Mouse (Mus musculus): Measurements from ENCODE around the gene Bcl6. TPM values are rescaled to one million over a fixed set of nuclear protein-coding genes. Genes with fewer than 3 reads are reported as not detected.

Gene Bcl6
- polyA plus RNA-seq, 1 experiment from 2014 or later: 0.49 TPM

DNA sequence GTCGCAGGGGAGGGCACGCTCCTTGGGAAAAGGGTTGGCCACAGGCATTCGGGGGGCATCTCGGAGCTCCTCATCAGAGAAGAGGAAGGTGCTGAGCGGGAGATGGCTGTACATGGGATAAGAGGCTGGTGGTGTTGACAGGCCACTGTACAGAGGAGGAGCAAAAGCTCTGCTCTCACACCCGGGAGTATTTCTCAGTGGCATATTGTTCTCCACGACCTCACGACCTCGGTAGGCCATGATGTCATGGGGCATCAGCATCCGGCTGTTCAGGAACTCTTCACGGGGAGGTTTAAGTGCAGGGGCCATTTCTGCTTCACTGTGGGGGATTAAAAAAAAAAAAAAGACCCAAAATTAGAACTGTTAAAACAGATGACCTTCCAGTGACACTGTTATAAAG lies 15.8 kb downstream of the Bcl6 start:
- ATAC-seq (replicated peaks; ENCODE audit: low FRiP score, low TSS enrichment, low read depth) (0 out of 2 replicates have a peak, but pooled peaks have one; percentile 18), DNase-seq (ENCODE audit: low spot score) (no peak)
- no peak overlapping the region for H3K27ac ChIP-seq (ENCODE audit: low read depth)
- no peak overlapping the region for H3K4me3 ChIP-seq (ENCODE audit: low read depth, low read length)
- no peaks in the 10 kb centered on the region for H3K27me3 ChIP-seq (replicated peaks; ENCODE audit: control insufficient read depth, insufficient read depth, low read length)
- H3K9me3 ChIP-seq (ENCODE audit: control insufficient read depth, low read length): no peaks in the 10 kb centered on the region
- H3K4me2 ChIP-seq (ENCODE audit: low read length): no peak overlapping the region
- 78% methylated on average over 11 of the region's 11 CpGs for WGBS
- H3K36me3 ChIP-seq (ENCODE audit: control insufficient read depth, insufficient read depth, low read length): 0 out of 2 replicates have a peak, but pooled peaks cover 3% of the 10 kb centered on the region
- H3K9ac ChIP-seq (ENCODE audit: low read length): no peak overlapping the region
- H3K4me1 ChIP-seq (replicated peaks; ENCODE audit: control insufficient read depth, insufficient read depth, low read length): no peaks in the 10 kb centered on the region

DNA sequence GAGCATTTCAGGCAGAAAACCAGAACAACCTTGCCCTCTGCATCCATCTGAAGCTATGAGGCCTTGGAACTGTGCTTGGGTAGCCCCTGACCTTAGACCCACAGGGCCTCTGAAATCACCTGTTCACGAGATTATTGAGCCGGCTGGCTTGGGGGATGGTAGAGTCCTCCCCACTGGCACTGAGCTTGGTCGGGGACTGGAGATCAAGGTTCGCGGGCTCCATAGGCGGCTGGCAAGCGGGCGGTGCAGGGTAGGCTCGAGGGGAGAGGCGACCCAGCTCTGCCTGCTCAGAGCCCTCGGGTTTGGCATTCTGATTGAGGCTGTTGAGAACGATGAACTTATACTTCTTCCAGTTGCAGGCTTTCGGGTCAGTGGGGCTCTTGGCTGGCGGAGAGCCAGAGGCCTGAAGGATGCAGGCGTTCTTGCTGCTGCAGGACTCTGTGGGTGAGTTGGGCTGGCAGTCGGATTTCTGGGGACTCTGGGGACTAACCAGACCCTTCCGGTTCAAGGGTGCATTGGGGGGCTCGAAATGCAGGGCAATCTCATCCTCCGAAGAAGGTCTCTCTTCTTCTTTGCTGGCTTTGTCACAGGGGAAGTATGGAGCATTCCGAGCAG lies 16.4 kb downstream of the Bcl6 start:
- DNase-seq (ENCODE audit: low spot score) (no peak), ATAC-seq (replicated peaks; ENCODE audit: low FRiP score, low TSS enrichment, low read depth) (0 out of 2 replicates have a peak, but pooled peaks have one; percentile 13)
- Histone ChIP-seq H3K9me3 (ENCODE audit: control insufficient read depth, low read length) (no peaks in the 10 kb centered on the region), H3K27me3 (replicated peaks; ENCODE audit: control insufficient read depth, insufficient read depth, low read length) (no peaks in the 10 kb centered on the region), H3K36me3 (ENCODE audit: control insufficient read depth, insufficient read depth, low read length) (0 out of 2 replicates have a peak, but pooled peaks cover 3% of the 10 kb centered on the region), H3K27ac (ENCODE audit: low read depth) (no peak overlapping the region), H3K9ac (ENCODE audit: low read length) (no peak overlapping the region), H3K4me2 (ENCODE audit: low read length) (no peak overlapping the region), H3K4me3 (ENCODE audit: low read depth, low read length) (no peak overlapping the region), H3K4me1 (replicated peaks; ENCODE audit: control insufficient read depth, insufficient read depth, low read length) (no peaks in the 10 kb centered on the region)
- WGBS: 70% methylated on average over 20 of the region's 20 CpGs

DNA sequence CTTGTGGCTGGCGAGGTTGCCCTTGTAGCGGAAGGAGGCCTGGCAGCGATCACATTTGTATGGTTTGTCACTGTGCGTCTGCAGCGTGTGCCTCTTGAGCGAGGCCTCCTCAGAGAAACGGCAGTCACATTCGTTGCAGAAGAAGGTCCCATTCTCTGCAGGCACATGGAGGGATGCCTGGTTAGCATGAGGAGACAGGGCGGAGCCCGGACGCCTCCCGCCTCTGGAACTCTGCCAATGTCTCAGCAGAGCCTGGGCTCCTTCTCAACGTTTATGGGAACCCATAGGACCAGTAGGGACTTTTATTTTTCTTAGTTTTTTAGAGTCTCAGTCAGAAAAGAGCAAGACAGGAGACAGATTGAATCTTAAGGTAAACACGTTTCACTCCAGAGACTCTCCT lies 18.7 kb downstream of the Bcl6 start:
- 62% methylated on average over 14 of the region's 14 CpGs for WGBS
- Histone ChIP-seq H3K27me3 (replicated peaks; ENCODE audit: control insufficient read depth, insufficient read depth, low read length) (no peaks in the 10 kb centered on the region), H3K4me1 (replicated peaks; ENCODE audit: control insufficient read depth, insufficient read depth, low read length) (no peaks in the 10 kb centered on the region), H3K9me3 (ENCODE audit: control insufficient read depth, low read length) (no peaks in the 10 kb centered on the region), H3K36me3 (ENCODE audit: control insufficient read depth, insufficient read depth, low read length) (0 out of 2 replicates have a peak, but pooled peaks cover 3% of the 10 kb centered on the region), H3K4me3 (ENCODE audit: low read depth, low read length) (no peak overlapping the region), H3K4me2 (ENCODE audit: low read length) (no peak overlapping the region), H3K27ac (ENCODE audit: low read depth) (no peak overlapping the region), H3K9ac (ENCODE audit: low read length) (no peak overlapping the region)
- ATAC-seq (replicated peaks; ENCODE audit: low FRiP score, low TSS enrichment, low read depth) (no peak), DNase-seq (ENCODE audit: low spot score) (no peak)

- DNase-seq (ENCODE audit: low spot score) (no peak), ATAC-seq (replicated peaks; ENCODE audit: low FRiP score, low TSS enrichment, low read depth) (no peak)
- H3K4me2 ChIP-seq (ENCODE audit: low read length): no peak overlapping the region
- no peak overlapping the region for H3K4me3 ChIP-seq (ENCODE audit: low read depth, low read length)
- no peaks in the 10 kb centered on the region for H3K9me3 ChIP-seq (ENCODE audit: control insufficient read depth, low read length)
- H3K36me3 ChIP-seq (ENCODE audit: control insufficient read depth, insufficient read depth, low read length): 0 out of 2 replicates have a peak, but pooled peaks cover under 1% of the 10 kb centered on the region
- WGBS: 80% methylated on average over 4 of the region's 4 CpGs
- H3K4me1 ChIP-seq (replicated peaks; ENCODE audit: control insufficient read depth, insufficient read depth, low read length): no peaks in the 10 kb centered on the region
- no peak overlapping the region for H3K9ac ChIP-seq (ENCODE audit: low read length)
- H3K27me3 ChIP-seq (replicated peaks; ENCODE audit: control insufficient read depth, insufficient read depth, low read length): no peaks in the 10 kb centered on the region
- no peak overlapping the region for H3K27ac ChIP-seq (ENCODE audit: low read depth)
These were observed 19.8 kb downstream of the Bcl6 start for GRCm38 (mm10) chr16:23968888-23969287.

GRCm38 (mm10) chr16:23967301-23967700 lies 21.4 kb downstream of the Bcl6 start:
- Histone ChIP-seq H3K27me3 (replicated peaks; ENCODE audit: control insufficient read depth, insufficient read depth, low read length) (no peaks in the 10 kb centered on the region), H3K4me3 (ENCODE audit: low read depth, low read length) (no peak overlapping the region), H3K9me3 (ENCODE audit: control insufficient read depth, low read length) (no peaks in the 10 kb centered on the region), H3K4me2 (ENCODE audit: low read length) (no peak overlapping the region), H3K36me3 (ENCODE audit: control insufficient read depth, insufficient read depth, low read length) (no peaks in the 10 kb centered on the region), H3K9ac (ENCODE audit: low read length) (no peak overlapping the region), H3K4me1 (replicated peaks; ENCODE audit: control insufficient read depth, insufficient read depth, low read length) (no peaks in the 10 kb centered on the region), H3K27ac (ENCODE audit: low read depth) (no peak overlapping the region)
- DNase-seq (ENCODE audit: low spot score) (no peak), ATAC-seq (replicated peaks; ENCODE audit: low FRiP score, low TSS enrichment, low read depth) (no peak)
- 87% methylated on average over 7 of the region's 7 CpGs for WGBS

- WGBS: 88% methylated on average over 14 of the region's 14 CpGs
- DNase-seq (ENCODE audit: low spot score) (no peak), ATAC-seq (replicated peaks; ENCODE audit: low FRiP score, low TSS enrichment, low read depth) (no peak)
- Histone ChIP-seq H3K4me2 (ENCODE audit: low read length) (no peak overlapping the region), H3K9ac (ENCODE audit: low read length) (no peak overlapping the region), H3K27ac (ENCODE audit: low read depth) (no peak overlapping the region), H3K4me3 (ENCODE audit: low read depth, low read length) (no peak overlapping the region), H3K9me3 (ENCODE audit: control insufficient read depth, low read length) (no peaks in the 10 kb centered on the region), H3K27me3 (replicated peaks; ENCODE audit: control insufficient read depth, insufficient read depth, low read length) (no peaks in the 10 kb centered on the region), H3K4me1 (replicated peaks; ENCODE audit: control insufficient read depth, insufficient read depth, low read length) (no peaks in the 10 kb centered on the region), H3K36me3 (ENCODE audit: control insufficient read depth, insufficient read depth, low read length) (no peaks in the 10 kb centered on the region)
These were observed 22.6 kb downstream of the Bcl6 start for GRCm38 (mm10) chr16:23966066-23966465.

DNA sequence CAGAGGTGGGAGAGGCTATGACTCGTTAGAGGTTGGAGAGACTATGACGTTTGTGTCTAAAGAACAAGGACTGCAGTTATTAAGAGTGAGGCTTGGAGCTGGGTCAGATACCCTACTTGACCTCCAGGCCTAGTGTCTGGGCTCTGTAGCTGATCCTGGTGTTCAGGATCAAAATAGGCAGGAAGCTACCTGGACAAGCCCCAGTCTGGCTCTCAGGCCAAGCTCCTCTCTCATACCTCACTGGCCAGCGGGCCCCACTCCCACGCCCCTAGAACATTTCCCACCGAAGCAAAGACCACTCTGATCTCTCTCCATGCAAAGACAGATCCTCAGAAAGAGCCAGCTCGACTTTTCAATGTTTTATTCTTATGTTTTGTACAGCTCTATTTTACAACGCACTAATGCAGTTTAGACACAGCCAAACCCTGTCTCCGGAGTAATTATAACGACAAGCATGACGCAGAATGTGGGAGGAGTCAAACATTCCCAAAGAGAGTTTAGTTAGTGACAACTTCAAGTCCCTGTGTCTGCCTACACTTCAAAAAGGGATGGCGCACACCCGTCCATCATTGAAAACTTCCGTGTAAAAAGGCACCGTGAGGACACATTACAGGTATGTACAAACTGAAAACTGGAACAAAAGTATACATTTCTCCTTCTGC lies 23.8 kb downstream of the Bcl6 start:
- Histone ChIP-seq H3K27me3 (replicated peaks; ENCODE audit: control insufficient read depth, insufficient read depth, low read length) (no peaks in the 10 kb centered on the region), H3K4me1 (replicated peaks; ENCODE audit: control insufficient read depth, insufficient read depth, low read length) (no peaks in the 10 kb centered on the region), H3K9me3 (ENCODE audit: control insufficient read depth, low read length) (no peaks in the 10 kb centered on the region), H3K4me2 (ENCODE audit: low read length) (no peak overlapping the region), H3K36me3 (ENCODE audit: control insufficient read depth, insufficient read depth, low read length) (no peaks in the 10 kb centered on the region), H3K9ac (ENCODE audit: low read length) (no peak overlapping the region), H3K27ac (ENCODE audit: low read depth) (no peak overlapping the region), H3K4me3 (ENCODE audit: low read depth, low read length) (no peak overlapping the region)
- WGBS: 79% methylated on average over 14 of the region's 14 CpGs
- DNase-seq (ENCODE audit: low spot score) (no peak), ATAC-seq (replicated peaks; ENCODE audit: low FRiP score, low TSS enrichment, low read depth) (no peak)

GRCm38 (mm10) chr16:23963896-23964668 lies 24.6 kb downstream of the Bcl6 start:
- Histone ChIP-seq H3K4me2 (ENCODE audit: low read length) (no peak overlapping the region), H3K36me3 (ENCODE audit: control insufficient read depth, insufficient read depth, low read length) (no peaks in the 10 kb centered on the region), H3K4me3 (ENCODE audit: low read depth, low read length) (no peak overlapping the region), H3K4me1 (replicated peaks; ENCODE audit: control insufficient read depth, insufficient read depth, low read length) (no peaks in the 10 kb centered on the region), H3K9me3 (ENCODE audit: control insufficient read depth, low read length) (no peaks in the 10 kb centered on the region), H3K9ac (ENCODE audit: low read length) (no peak overlapping the region), H3K27ac (ENCODE audit: low read depth) (no peak overlapping the region), H3K27me3 (replicated peaks; ENCODE audit: control insufficient read depth, insufficient read depth, low read length) (no peaks in the 10 kb centered on the region)
- 80% methylated on average over 22 of the region's 22 CpGs for WGBS
- no peak for ATAC-seq (replicated peaks; ENCODE audit: low FRiP score, low TSS enrichment, low read depth)
- DNase-seq (ENCODE audit: low spot score): no peak

Data from intestine, embryonic 14.5 days (tissue).